Mouse (Mus musculus) thymus, postnatal 25 days (tissue): ENCODE measurements around the gene Cbarp.

Experiments used
- DNase-seq: peaks from one replicate; pipeline ENCODE4 v3.0.0; 2022

Gene Cbarp

DNA sequence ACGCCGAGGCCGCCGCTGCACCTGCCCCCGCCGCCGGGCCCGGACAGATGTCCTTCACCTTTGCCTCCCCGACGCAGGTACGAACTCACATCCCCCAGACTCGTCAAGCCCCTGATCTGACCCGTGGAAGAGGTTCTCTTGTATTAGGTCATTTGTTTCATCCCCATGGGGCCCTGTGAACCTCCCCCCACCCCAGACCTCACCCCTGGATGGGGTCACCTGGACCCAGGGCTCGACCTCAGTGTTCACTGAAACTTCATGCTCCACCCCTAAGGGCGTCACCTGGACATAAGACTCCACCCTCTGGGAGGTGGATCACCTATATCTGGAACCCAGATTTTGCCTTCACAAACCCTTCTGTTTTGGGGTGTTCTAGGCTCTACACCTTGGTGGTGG lies 1.9 kb upstream of the Cbarp start:
- DNase-seq, result no peak

- DNase-seq, result peak; percentile 90
Measured at GRCm38 (mm10) chr10:80141786-80142529, 1.3 kb upstream of the Cbarp start.

DNA sequence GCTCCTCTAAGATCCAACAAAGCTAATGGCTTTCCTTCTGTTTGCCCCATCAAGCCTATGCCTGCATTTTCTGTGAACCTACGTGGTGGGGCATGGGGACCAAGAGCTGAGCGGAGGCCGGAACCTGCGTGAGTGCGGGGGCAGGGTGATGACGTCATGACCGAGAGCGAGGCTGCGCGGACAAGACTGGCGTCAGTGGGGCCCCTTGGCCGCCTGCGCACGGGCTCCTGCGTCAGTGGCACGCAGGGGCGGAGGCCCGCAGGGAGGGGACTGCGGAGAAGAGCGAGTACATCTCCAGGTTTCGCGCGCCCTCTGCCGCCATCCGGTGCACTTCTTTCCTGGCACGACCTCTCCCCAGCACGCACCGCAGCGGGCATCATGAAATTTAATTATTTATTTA lies 608 bp upstream of the Cbarp start:
- DNase-seq, result peak; percentile 96

DNA sequence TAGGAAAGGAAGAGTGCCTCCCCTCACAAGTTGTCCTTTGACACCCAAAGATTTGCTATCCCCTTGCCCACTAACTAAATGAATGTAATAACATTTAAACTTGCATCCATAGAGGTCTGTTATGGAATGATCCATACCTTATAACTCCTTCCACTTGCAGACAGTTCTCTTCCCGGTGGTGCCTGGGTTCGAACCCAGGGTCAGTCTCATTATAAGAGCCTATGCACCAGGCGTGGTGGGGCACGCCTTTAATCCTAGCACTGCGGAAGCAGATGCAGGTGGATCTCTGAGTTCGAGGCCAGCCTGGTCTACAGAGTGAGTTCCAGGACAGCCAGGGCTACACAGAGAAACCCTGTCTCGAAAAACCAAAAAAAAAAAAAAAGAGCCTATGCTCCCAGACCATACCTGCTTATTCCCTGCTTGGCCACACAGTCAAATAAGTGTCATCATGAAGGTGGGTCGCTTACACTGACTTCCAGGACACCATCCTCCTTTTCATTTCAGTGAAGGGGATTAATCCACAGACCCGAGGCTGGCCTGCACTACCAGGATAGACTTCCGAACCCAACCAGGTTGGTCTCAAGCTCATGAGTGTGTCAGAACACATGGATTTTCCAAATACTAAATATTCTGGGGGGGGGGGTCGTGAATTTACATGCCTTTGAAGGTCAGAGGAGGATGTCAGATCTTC lies 515 bp downstream of the Cbarp start:
- DNase-seq, result no peak

GRCm38 (mm10) chr10:80139439-80139775 lies 1.2 kb downstream of the Cbarp start:
- DNase-seq, result no peak

- DNase-seq, result peak; percentile 66
Measured at GRCm38 (mm10) chr10:80138553-80139438, 1.8 kb downstream of the Cbarp start, which contains the start of gene Atp5d. Gene Atp5d (plus strand): TSS chr10:80138632.

- DNase-seq, result peak; percentile 31
Measured at GRCm38 (mm10) chr10:80137626-80138552, 2.7 kb downstream of the Cbarp start.

GRCm38 (mm10) chr10:80136952-80137625 lies 3.5 kb downstream of the Cbarp start:
- DNase-seq, result peak; percentile 30

GRCm38 (mm10) chr10:80136179-80136951 lies 4.3 kb downstream of the Cbarp start:
- DNase-seq, result no peak

DNA sequence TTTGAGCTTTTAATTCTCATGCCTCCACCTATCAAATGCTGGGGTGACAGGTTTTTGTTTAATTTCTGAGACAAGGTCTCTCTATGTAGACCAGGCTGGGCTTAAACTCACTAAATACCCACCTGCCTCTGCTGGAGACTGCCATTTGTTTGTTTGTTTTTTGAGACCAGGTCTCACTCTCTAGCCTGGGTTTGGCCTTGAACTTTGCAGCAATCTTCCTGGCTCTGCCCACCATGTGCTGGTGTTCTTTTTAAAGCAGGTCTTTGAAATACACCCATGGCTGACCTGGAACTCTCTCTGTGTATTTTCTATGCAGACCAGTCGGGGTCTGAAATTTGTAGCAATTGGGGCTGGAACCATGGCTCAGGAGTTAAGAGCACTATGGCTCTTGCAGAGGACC lies 5.0 kb downstream of the Cbarp start:
- DNase-seq, result no peak

GRCm38 (mm10) chr10:80135161-80135560 lies 5.5 kb downstream of the Cbarp start:
- no peak for DNase-seq

- no peak for DNase-seq
Measured at GRCm38 (mm10) chr10:80134421-80134820, 6.2 kb downstream of the Cbarp start.

DNA sequence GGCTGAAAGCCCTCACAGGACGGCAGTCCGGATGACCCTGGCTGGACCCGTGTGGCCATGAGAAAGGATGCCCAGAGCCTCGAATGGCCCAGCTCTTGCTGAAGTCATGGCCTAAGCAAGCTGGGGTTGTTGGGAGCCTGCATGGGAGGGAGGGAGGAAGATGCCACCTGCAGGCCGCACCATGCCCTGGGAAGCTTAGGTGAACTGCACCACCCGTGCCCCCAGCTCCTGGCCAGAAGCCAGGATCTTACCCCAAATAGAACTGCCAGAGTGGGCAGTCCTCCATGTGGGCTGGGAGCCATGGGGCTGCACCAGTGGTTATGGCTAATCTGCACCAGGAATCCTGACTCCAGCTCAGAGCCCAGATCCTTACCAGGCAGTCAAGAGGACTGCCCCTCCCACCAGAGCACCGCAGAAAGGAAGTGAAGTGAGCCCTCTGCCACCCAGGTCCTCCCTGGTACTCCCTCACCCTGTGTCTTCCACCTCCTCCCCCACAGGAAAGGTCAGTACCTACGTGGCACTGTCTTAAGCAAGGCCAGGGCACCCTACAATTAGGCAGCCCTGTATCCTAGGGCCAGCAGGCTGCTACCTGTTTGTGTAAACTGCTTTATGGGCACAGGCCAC lies 7.3 kb downstream of the Cbarp start:
- DNase-seq, result peak; percentile 41

GRCm38 (mm10) chr10:80131952-80132350 lies 8.7 kb downstream of the Cbarp start:
- no peak for DNase-seq

DNA sequence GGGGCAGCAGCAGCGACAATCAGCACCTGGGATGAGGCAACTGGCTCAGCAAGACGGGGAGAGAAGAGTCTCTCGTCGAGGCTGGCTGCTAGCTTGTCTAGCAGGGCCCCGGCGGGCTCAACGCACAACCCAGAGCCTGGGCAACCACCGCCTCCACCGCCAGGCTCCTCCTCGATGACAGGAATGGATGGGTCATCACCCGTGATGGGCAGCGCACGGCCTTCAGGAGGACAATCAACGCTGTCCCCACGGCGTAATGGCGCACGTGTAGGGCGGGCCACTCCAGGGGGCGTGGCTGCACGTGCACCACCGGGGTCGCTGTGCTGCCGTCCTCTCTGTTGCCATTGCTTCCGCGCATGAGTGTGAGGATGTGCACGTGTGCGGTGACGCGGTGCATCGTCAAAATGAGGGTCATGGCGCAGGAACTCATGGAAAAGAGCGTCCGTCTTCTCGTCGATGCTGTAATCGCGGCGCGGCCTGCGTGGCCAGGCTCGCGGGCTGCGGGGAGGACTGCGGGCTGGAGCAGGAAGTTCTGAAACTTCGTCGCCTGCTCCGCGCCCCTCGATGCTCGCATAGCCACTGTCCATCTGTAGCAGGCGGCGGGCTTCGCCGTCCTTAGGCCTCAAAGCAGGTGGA lies 9.2 kb downstream of the Cbarp start:
- DNase-seq, result no peak

GRCm38 (mm10) chr10:80130403-80131031 lies 10.1 kb downstream of the Cbarp start:
- DNase-seq, result no peak

GRCm38 (mm10) chr10:80129846-80130245 lies 10.8 kb downstream of the Cbarp start:
- DNase-seq, result no peak

GRCm38 (mm10) chr10:80127920-80128319 lies 12.7 kb downstream of the Cbarp start:
- no peak for DNase-seq

GRCm38 (mm10) chr10:80123932-80124562 lies 16.6 kb downstream of the Cbarp start:
- DNase-seq, result no peak
